Mouse (Mus musculus) hindbrain, embryonic 12.5 days (tissue): ENCODE results near the gene Gm3336. TPM values are rescaled to one million over a fixed set of nuclear protein-coding genes. Genes with fewer than 3 reads are reported as not detected.

ENCODE experiments used
- ATAC-seq: fragments of 200-750 bp; cut with Nextera tagmentation; 2 replicates; pipeline ENCODE4 v1.8.0; 2017; ENCODE audit warnings: moderate TSS enrichment; ENCODE audit not compliant: low FRiP score
- H3K27ac ChIP-seq: fragments of 300-500 bp; sonication (generic); 2 replicates; pipeline ENCODE4 v1.5.1; 2016; ENCODE audit warnings: mild to moderate bottlenecking
- H3K27me3 ChIP-seq: fragments of 300-500 bp; sonication (generic); 2 replicates; pipeline ENCODE4 v1.6.1; 2016; ENCODE audit warnings: mild to moderate bottlenecking
- H3K36me3 ChIP-seq: fragments of 300-500 bp; sonication (generic); 2 replicates; pipeline ENCODE4 v1.6.1; 2016; ENCODE audit warnings: mild to moderate bottlenecking
- H3K4me1 ChIP-seq: fragments of 300-500 bp; sonication (generic); 2 replicates; pipeline ENCODE4 v1.6.1; 2016
- H3K4me2 ChIP-seq: fragments of 300-500 bp; sonication (generic); replicated peaks from 2 replicates; pipeline ENCODE4 v1.6.1; 2016; ENCODE audit warnings: mild to moderate bottlenecking
- H3K4me3 ChIP-seq: fragments of 300-500 bp; sonication (generic); 2 replicates; pipeline ENCODE4 v1.5.1; 2016; ENCODE audit warnings: mild to moderate bottlenecking
- H3K9ac ChIP-seq: fragments of 300-500 bp; sonication (generic); 2 replicates; pipeline ENCODE4 v1.6.1; 2016; ENCODE audit warnings: mild to moderate bottlenecking, moderate library complexity
- H3K9me3 ChIP-seq: fragments of 300-500 bp; sonication (generic); replicated peaks from 2 replicates; pipeline ENCODE4 v1.6.1; 2016; ENCODE audit warnings: mild to moderate bottlenecking
- WGBS: fragments of 180-500 bp; shearing (Covaris S2); methylation state at CpG from one replicate; pipeline ENCODE4 v1.1.7; 2016; 5-methylcytosine and 5-hydroxymethylcytosine counted together
- polyA plus RNA-seq: library from polyadenylated mRNA; unstranded; fragments of >200 nt; fragmentation: Nextera tagmentation; extraction: Ambion mirVana; gene quantifications from 2 replicates; pipeline ENCODE4 v1.2.1, GENCODE M21; 2016

Gene Gm3336
- polyA plus RNA-seq, 1 experiment from 2014 or later, result not detected

- Histone ChIP-seq H3K4me3 (no peak overlapping the region), H3K9ac (no peak overlapping the region), H3K27ac (no peak overlapping the region), H3K4me2 (no peak overlapping the region), H3K27me3 (peaks cover 49% of the 10 kb centered on the region), H3K9me3 (no peaks in the 10 kb centered on the region), H3K4me1 (peaks cover 5% of the 10 kb centered on the region), H3K36me3 (no peaks in the 10 kb centered on the region)
- 33% methylated on average over 14 of the region's 14 CpGs for WGBS
- no peak for ATAC-seq
These were observed 7.6 kb downstream of the Gm3336 start for GRCm38 (mm10) chr8:70725792-70726447.

- Histone ChIP-seq H3K36me3 (no peaks in the 10 kb centered on the region), H3K4me2 (no peak overlapping the region), H3K27me3 (peaks cover 57% of the 10 kb centered on the region), H3K4me1 (peaks cover 5% of the 10 kb centered on the region), H3K9ac (no peak overlapping the region), H3K27ac (no peak overlapping the region), H3K4me3 (no peak overlapping the region), H3K9me3 (no peaks in the 10 kb centered on the region)
- ATAC-seq, result no peak
- WGBS, result 46% methylated on average over 11 of the region's 11 CpGs
These were observed 8.4 kb downstream of the Gm3336 start for GRCm38 (mm10) chr8:70726721-70727120.

- no peak for ATAC-seq
- 5% methylated on average over 34 of the region's 34 CpGs for WGBS
These were observed 11.6 kb downstream of the Gm3336 start for GRCm38 (mm10) chr8:70729808-70730475.

GRCm38 (mm10) chr8:70730956-70731355, 12.6 kb downstream of the Gm3336 start:
- ATAC-seq, result no peak
- Histone ChIP-seq H3K36me3 (no peaks in the 10 kb centered on the region), H3K4me3 (no peak overlapping the region), H3K4me2 (no peak overlapping the region), H3K27ac (no peak overlapping the region), H3K9ac (no peak overlapping the region), H3K27me3 (peaks cover 69% of the 10 kb centered on the region), H3K4me1 (peaks cover 5% of the 10 kb centered on the region), H3K9me3 (no peaks in the 10 kb centered on the region)
- WGBS, result 84% methylated on average over 4 of the region's 4 CpGs

More at GRCm38 (mm10) chr8:70729808-70730475, 11.6 kb downstream of the Gm3336 start:
- H3K27me3 ChIP-seq, result peaks cover 72% of the 10 kb centered on the region
- H3K4me2 ChIP-seq, result peak overlapping the region; percentile 42
- H3K9ac ChIP-seq, result peak overlapping the region; percentile 36; the same call in 1 of the 2 replicates
- H3K36me3 ChIP-seq, result no peaks in the 10 kb centered on the region
- no peak overlapping the region for H3K27ac ChIP-seq
- H3K4me3 ChIP-seq, result peak overlapping the region; percentile 24
- peaks cover 5% of the 10 kb centered on the region for H3K4me1 ChIP-seq
- H3K9me3 ChIP-seq, result no peaks in the 10 kb centered on the region

GRCm38 (mm10) chr8:70737705-70738104, 19.4 kb downstream of the Gm3336 start:
- Histone ChIP-seq H3K36me3 (no peaks in the 10 kb centered on the region), H3K9ac (no peak overlapping the region), H3K4me2 (no peak overlapping the region), H3K4me1 (no peaks in the 10 kb centered on the region), H3K9me3 (no peaks in the 10 kb centered on the region), H3K27ac (no peak overlapping the region), H3K27me3 (peaks cover 33% of the 10 kb centered on the region), H3K4me3 (no peak overlapping the region)
- 80% methylated on average over 5 of the region's 5 CpGs for WGBS
- no peak for ATAC-seq

GRCm38 (mm10) chr8:70738211-70738610, 19.9 kb downstream of the Gm3336 start:
- Histone ChIP-seq H3K4me1 (peaks cover 4% of the 10 kb centered on the region; the same call in 1 of the 2 replicates), H3K27ac (no peak overlapping the region), H3K4me3 (no peak overlapping the region), H3K27me3 (peaks cover 33% of the 10 kb centered on the region), H3K9ac (no peak overlapping the region), H3K36me3 (no peaks in the 10 kb centered on the region), H3K4me2 (no peak overlapping the region), H3K9me3 (no peaks in the 10 kb centered on the region)
- no peak for ATAC-seq
- WGBS, result 57% methylated on average over 3 of the region's 3 CpGs

- H3K4me3 ChIP-seq, result no peak overlapping the region
- peaks cover 16% of the 10 kb centered on the region for H3K4me1 ChIP-seq
- 58% methylated on average over 5 of the region's 5 CpGs for WGBS
- ATAC-seq, result no peak
- no peak overlapping the region for H3K9ac ChIP-seq
- no peak overlapping the region for H3K27ac ChIP-seq
- H3K9me3 ChIP-seq, result no peaks in the 10 kb centered on the region
- no peaks in the 10 kb centered on the region for H3K36me3 ChIP-seq
- peaks cover 67% of the 10 kb centered on the region for H3K27me3 ChIP-seq
- H3K4me2 ChIP-seq, result no peak overlapping the region
These were observed 23.3 kb downstream of the Gm3336 start for GRCm38 (mm10) chr8:70741661-70742060.

- no peak overlapping the region for H3K9ac ChIP-seq
- ATAC-seq, result no peak
- no peak overlapping the region for H3K27ac ChIP-seq
- H3K4me2 ChIP-seq, result no peak overlapping the region
- H3K4me3 ChIP-seq, result no peak overlapping the region
- H3K27me3 ChIP-seq, result peaks cover 69% of the 10 kb centered on the region
- 72% methylated on average over 11 of the region's 11 CpGs for WGBS
- no peaks in the 10 kb centered on the region for H3K9me3 ChIP-seq
- H3K4me1 ChIP-seq, result peaks cover 18% of the 10 kb centered on the region
- H3K36me3 ChIP-seq, result no peaks in the 10 kb centered on the region
These were observed 23.8 kb downstream of the Gm3336 start for GRCm38 (mm10) chr8:70742176-70742575.

GRCm38 (mm10) chr8:70742981-70743655, 24.8 kb downstream of the Gm3336 start:
- 0 out of 2 replicates have a peak, but pooled peaks have one; percentile 34 for ATAC-seq

GRCm38 (mm10) chr8:70743656-70744590, 25.6 kb downstream of the Gm3336 start:
- 0 out of 2 replicates have a peak, but pooled peaks have one; percentile 17 for ATAC-seq
- Histone ChIP-seq H3K27ac (no peak overlapping the region), H3K36me3 (no peaks in the 10 kb centered on the region), H3K27me3 (peaks cover 82% of the 10 kb centered on the region), H3K9ac (peak overlapping the region; percentile 27; the same call in 1 of the 2 replicates), H3K4me2 (peak overlapping the region; percentile 52), H3K4me3 (peak overlapping the region; percentile 29), H3K9me3 (no peaks in the 10 kb centered on the region), H3K4me1 (peaks cover 19% of the 10 kb centered on the region)
- WGBS, result 4% methylated on average over 48 of the region's 48 CpGs

More at GRCm38 (mm10) chr8:70742981-70743655, 24.8 kb downstream of the Gm3336 start:
- Histone ChIP-seq H3K4me1 (peaks cover 19% of the 10 kb centered on the region), H3K27me3 (peaks cover 78% of the 10 kb centered on the region), H3K4me3 (peak overlapping the region; percentile 29), H3K36me3 (no peaks in the 10 kb centered on the region), H3K9me3 (no peaks in the 10 kb centered on the region), H3K4me2 (peak overlapping the region; percentile 52), H3K27ac (no peak overlapping the region), H3K9ac (peak overlapping the region; percentile 37)
- WGBS, result 3% methylated on average over 38 of the region's 38 CpGs

- no peak overlapping the region for H3K9ac ChIP-seq
- no peak overlapping the region for H3K4me3 ChIP-seq
- peaks cover 84% of the 10 kb centered on the region for H3K27me3 ChIP-seq
- no peak overlapping the region; the same call in 1 of the 2 replicates for H3K4me2 ChIP-seq
- WGBS, result 54% methylated on average over 11 of the region's 11 CpGs
- peaks cover 19% of the 10 kb centered on the region for H3K4me1 ChIP-seq
- ATAC-seq, result no peak
- H3K9me3 ChIP-seq, result no peaks in the 10 kb centered on the region
- H3K36me3 ChIP-seq, result no peaks in the 10 kb centered on the region
- no peak overlapping the region for H3K27ac ChIP-seq
These were observed 26.5 kb downstream of the Gm3336 start for GRCm38 (mm10) chr8:70744806-70745205.
